Mouse (Mus musculus): Measurements from ENCODE around the gene Klf17. TPM values are rescaled to one million over a fixed set of nuclear protein-coding genes. Genes with fewer than 3 reads are reported as not detected.
A peak's percentile ranks its signal among the peaks of the same experiment; 100 is the strongest.

Klf17 gene
- not detected in 2 replicates for polyA plus RNA-seq (2012; rRNA removed)
- not detected in 2 replicates for polyA plus RNA-seq (2014; fragmentation: Nextera tagmentation; extraction: Ambion mirVana)

DNA sequence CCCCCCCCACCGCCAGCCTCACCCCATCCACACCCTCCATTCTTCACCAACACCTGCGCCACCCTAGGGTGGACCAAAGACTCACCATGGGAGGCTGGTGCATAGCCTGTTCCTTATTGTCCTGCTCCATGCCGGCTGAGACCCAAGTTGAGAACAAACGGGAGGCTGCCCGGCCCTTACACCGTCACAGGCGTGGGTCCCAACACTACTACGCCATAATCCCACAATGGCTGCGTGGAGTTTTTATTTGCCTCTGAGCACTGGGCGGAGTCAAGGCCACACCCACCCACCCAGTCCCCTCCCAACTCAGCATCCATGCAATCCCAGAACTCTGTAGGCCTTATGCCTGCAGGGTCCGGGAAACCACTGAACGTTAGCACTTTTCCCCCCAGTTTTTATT lies at the start of gene Klf17:
TSS of gene Klf17 (minus strand) at position 233 of the 400 bp plus-strand sequence.
- Histone ChIP-seq H3K9ac (replicated peaks) (no peak within 1 kb of the TSS), H3K9me3 (ENCODE audit: control insufficient read depth, low read length) (no peaks in the 10 kb centered on the region), H3K27me3 (ENCODE audit: control insufficient read depth, insufficient read depth, low read length) (no peaks in the 10 kb centered on the region), H3K27ac (no peak within 1 kb of the TSS), H3K4me1 (replicated peaks; ENCODE audit: control insufficient read depth in 2 of 2, insufficient read depth in 2 of 2, low read length in 1 of 2) (no peaks in the 10 kb centered on the region), H3K36me3 (replicated peaks; ENCODE audit: control insufficient read depth, insufficient read depth, low read depth) (no peaks in the 10 kb centered on the region), H3K4me2 (ENCODE audit: low read depth) (no peak within 1 kb of the TSS), H3K4me3 (ENCODE audit: insufficient read depth in 1 of 2, low read depth in 2 of 2, low read length in 2 of 2) (no peak within 1 kb of the TSS)
- TF ChIP-seq CTCF (IDR thresholded peaks at IDR 0.05; ENCODE audit: low read depth) (no peak), EP300 (IDR thresholded peaks at IDR 0.05; ENCODE audit: low read depth) (no peak)
- WGBS (ENCODE audit: insufficient replicate concordance): 69% methylated on average over 11 of the region's 12 CpGs
- no peak for ATAC-seq (ENCODE audit: insufficient read depth)
- DNase-seq (ENCODE audit: low read depth in 3 of 3, low spot score in 3 of 3): no peak

DNA sequence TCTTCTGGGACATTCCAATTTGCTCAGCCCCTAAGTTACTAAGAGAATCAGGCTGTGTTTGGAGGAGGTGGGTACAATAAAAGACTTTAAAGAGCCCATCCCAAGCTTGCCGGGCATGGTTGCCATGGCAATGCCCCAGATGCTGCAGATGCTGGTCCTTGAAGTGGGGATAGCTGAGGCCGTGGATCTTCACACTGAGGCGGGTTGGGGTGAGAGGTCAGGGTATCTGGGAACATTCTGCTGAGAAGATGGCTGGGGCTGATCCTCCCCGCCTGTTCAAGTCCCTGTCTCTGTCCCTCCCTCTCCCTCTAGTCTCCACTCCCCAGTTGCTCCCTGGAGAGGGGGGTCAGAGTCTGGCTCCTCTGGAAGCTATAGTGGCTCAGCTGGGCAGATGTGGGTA lies 48.9 kb upstream of the Klf17 start:
- no peaks in the 10 kb centered on the region for H3K9me3 ChIP-seq (ENCODE audit: control insufficient read depth, low read length)
- ATAC-seq (ENCODE audit: insufficient read depth) (no peak), DNase-seq (ENCODE audit: low read depth in 3 of 3, low spot score in 3 of 3) (no peak)
- H3K27ac ChIP-seq: no peak overlapping the region
- H3K4me1 ChIP-seq (replicated peaks; ENCODE audit: control insufficient read depth in 2 of 2, insufficient read depth in 2 of 2, low read length in 1 of 2): peaks cover 0 to 4% of the 10 kb centered on the region in 2 experiments; a peak in 1 of 4 replicates
- TF ChIP-seq EP300 (IDR thresholded peaks at IDR 0.05; ENCODE audit: low read depth) (no peak), CTCF (IDR thresholded peaks at IDR 0.05; ENCODE audit: low read depth) (no peak)
- no peaks in the 10 kb centered on the region for H3K27me3 ChIP-seq (ENCODE audit: control insufficient read depth, insufficient read depth, low read length)
- WGBS (ENCODE audit: insufficient replicate concordance): 48% methylated on average over 4 of the region's 4 CpGs
- H3K9ac ChIP-seq (replicated peaks): no peak overlapping the region
- H3K4me2 ChIP-seq (ENCODE audit: low read depth): no peak overlapping the region
- H3K4me3 ChIP-seq (ENCODE audit: insufficient read depth in 1 of 2, low read depth in 2 of 2, low read length in 2 of 2): no peak overlapping the region
- no peaks in the 10 kb centered on the region for H3K36me3 ChIP-seq (replicated peaks; ENCODE audit: control insufficient read depth, insufficient read depth, low read depth)

DNA sequence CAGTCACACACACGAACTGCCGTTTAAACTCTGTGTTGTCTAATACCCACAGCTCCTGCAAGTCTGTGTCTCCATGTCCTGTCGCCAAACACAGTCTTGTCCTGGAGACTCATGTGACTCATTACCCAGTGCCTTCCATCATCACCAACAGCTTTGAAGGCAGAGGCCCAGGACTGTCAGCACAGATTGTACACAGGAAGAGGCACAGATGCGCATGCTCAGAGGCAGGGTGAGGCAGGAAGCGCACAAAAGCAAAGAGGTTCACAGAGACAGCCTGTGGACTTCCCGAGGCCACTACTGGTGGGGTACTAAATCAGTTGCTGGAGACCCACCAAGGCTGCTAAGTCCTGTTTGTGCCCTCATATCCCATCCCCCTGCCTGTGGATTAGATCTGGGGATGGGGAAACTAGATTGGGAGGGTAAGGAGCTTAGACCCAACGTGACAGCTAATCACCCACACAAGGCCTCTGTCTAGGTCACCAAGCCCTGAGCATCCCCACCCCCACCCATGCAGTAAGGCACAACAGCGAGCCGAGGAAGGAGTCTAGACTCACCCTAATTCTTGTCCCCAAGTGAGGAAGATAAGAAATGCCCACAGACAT lies 48.2 kb upstream of the Klf17 start:
- WGBS (ENCODE audit: insufficient replicate concordance): 38% methylated on average over 9 of the region's 9 CpGs
- Histone ChIP-seq H3K36me3 (replicated peaks; ENCODE audit: control insufficient read depth, insufficient read depth, low read depth) (no peaks in the 10 kb centered on the region), H3K4me1 (replicated peaks; ENCODE audit: control insufficient read depth in 2 of 2, insufficient read depth in 2 of 2, low read length in 1 of 2) (peaks cover 0 to 4% of the 10 kb centered on the region in 2 experiments; a peak in 1 of 4 replicates), H3K4me2 (ENCODE audit: low read depth) (no peak overlapping the region), H3K9ac (replicated peaks) (no peak overlapping the region), H3K4me3 (ENCODE audit: insufficient read depth in 1 of 2, low read depth in 2 of 2, low read length in 2 of 2) (no peak overlapping the region), H3K27ac (no peak overlapping the region), H3K9me3 (ENCODE audit: control insufficient read depth, low read length) (no peaks in the 10 kb centered on the region), H3K27me3 (ENCODE audit: control insufficient read depth, insufficient read depth, low read length) (no peaks in the 10 kb centered on the region)
- TF ChIP-seq EP300 (IDR thresholded peaks at IDR 0.05; ENCODE audit: low read depth) (no peak), CTCF (IDR thresholded peaks at IDR 0.05; ENCODE audit: low read depth) (no peak)
- DNase-seq (ENCODE audit: low read depth in 3 of 3, low spot score in 3 of 3) (no peak), ATAC-seq (ENCODE audit: insufficient read depth) (no peak)

DNA sequence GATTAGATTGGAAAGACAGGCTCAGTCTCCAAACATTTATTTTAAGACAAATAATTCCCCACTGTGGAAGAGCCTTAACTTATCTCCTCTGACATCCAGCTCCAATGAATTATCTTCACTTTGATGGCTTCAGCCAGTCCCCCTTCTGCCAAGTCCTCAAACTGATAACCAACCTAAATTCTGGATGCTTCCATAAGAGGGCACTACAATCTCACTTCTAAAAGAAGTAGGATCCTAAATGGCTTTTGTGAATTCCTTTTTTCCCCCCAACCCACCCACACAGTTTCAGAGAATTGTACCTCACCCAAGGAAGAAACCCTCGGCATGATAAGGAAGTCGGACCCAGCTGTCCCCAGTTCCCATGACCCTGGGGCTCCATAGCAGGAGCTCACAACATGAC lies 45.5 kb upstream of the Klf17 start:
- TF ChIP-seq EP300 (IDR thresholded peaks at IDR 0.05; ENCODE audit: low read depth): no peak
- peak; percentile 34 for TF ChIP-seq CTCF (IDR thresholded peaks at IDR 0.05; ENCODE audit: low read depth)
- 22% methylated on average over 2 of the region's 2 CpGs for WGBS (ENCODE audit: insufficient replicate concordance)
- peaks cover 10 to 20% of the 10 kb centered on the region in 2 experiments for H3K4me1 ChIP-seq (replicated peaks; ENCODE audit: control insufficient read depth in 2 of 2, insufficient read depth in 2 of 2, low read length in 1 of 2)
- no peak for ATAC-seq (ENCODE audit: insufficient read depth)
- no peak overlapping the region for H3K4me2 ChIP-seq (ENCODE audit: low read depth)
- no peaks in the 10 kb centered on the region for H3K27me3 ChIP-seq (ENCODE audit: control insufficient read depth, insufficient read depth, low read length)
- H3K4me3 ChIP-seq (ENCODE audit: insufficient read depth in 1 of 2, low read depth in 2 of 2, low read length in 2 of 2): no peak overlapping the region
- DNase-seq (ENCODE audit: low read depth in 3 of 3, low spot score in 3 of 3): no peak
- H3K36me3 ChIP-seq (replicated peaks; ENCODE audit: control insufficient read depth, insufficient read depth, low read depth): no peaks in the 10 kb centered on the region
- no peak overlapping the region for H3K27ac ChIP-seq
- no peak overlapping the region for H3K9ac ChIP-seq (replicated peaks)
- no peaks in the 10 kb centered on the region for H3K9me3 ChIP-seq (ENCODE audit: control insufficient read depth, low read length)

DNA sequence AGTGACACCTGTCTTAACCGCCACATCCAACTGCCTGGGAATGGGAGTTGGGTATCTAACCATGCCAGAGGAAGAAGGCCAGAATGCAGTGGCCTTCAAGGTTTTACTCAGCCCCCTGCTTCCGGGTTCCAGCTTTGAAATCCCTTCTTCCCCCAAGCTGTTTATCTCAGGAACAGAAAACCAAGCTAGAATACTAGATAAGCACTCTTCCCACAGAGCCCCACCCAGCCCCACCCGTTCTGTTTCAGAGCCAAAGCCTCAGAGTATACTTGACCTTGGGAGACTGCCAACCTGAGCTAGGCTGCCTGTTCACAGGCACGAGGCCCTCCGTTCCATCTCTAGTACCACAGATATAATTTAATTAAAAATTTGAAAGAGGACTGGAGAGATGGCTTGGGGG lies 41.5 kb upstream of the Klf17 start:
- WGBS (ENCODE audit: insufficient replicate concordance): 17% methylated on average over 5 of the region's 5 CpGs
- peak; percentile 77 for ATAC-seq (ENCODE audit: insufficient read depth)

More for the DNA sequence above, 41.5 kb upstream of the Klf17 start:
- TF ChIP-seq EP300 (IDR thresholded peaks at IDR 0.05; ENCODE audit: low read depth) (peak; percentile 66), CTCF (IDR thresholded peaks at IDR 0.05; ENCODE audit: low read depth) (no peak)
- H3K36me3 ChIP-seq (replicated peaks; ENCODE audit: control insufficient read depth, insufficient read depth, low read depth): no peaks in the 10 kb centered on the region
- no peak overlapping the region for H3K27ac ChIP-seq
- 0 out of 2 replicates have a peak overlapping the region, but pooled peaks have one; percentile 11 for H3K9ac ChIP-seq (replicated peaks)
- H3K27me3 ChIP-seq (ENCODE audit: control insufficient read depth, insufficient read depth, low read length): no peaks in the 10 kb centered on the region
- H3K9me3 ChIP-seq (ENCODE audit: control insufficient read depth, low read length): no peaks in the 10 kb centered on the region
- peak overlapping the region; percentile 54 for H3K4me2 ChIP-seq (ENCODE audit: low read depth)
- no peak overlapping the region for H3K4me3 ChIP-seq (ENCODE audit: insufficient read depth in 1 of 2, low read depth in 2 of 2, low read length in 2 of 2)
- DNase-seq (ENCODE audit: low read depth in 3 of 3, low spot score in 3 of 3): peak; percentile 51 to 58 (median 53)
- H3K4me1 ChIP-seq (replicated peaks; ENCODE audit: control insufficient read depth in 2 of 2, insufficient read depth in 2 of 2, low read length in 1 of 2): peaks cover 10 to 20% of the 10 kb centered on the region in 2 experiments
